Mouse (Mus musculus) lung, postnatal 4 days (tissue): ENCODE measurements around the gene Pip4k2a.
"Not testable (repeated sequence)": the region's sequence is repeated elsewhere in the genome, so short reads cannot be mapped to it uniquely, and the experiment has no call there.

Experiments
- DNase-seq, 2 experiments: peaks; one replicate each; pipeline ENCODE4 v3.0.0; 2021

Gene Pip4k2a

GRCm38 (mm10) chr2:18893336-18893735 is 104.6 kb downstream of the Pip4k2a start:
- DNase-seq = not testable (repeated sequence)

GRCm38 (mm10) chr2:18891991-18892537 is 105.9 kb downstream of the Pip4k2a start:
- no peak for DNase-seq

- no peak for DNase-seq
Measured at GRCm38 (mm10) chr2:18890227-18891001, 107.5 kb downstream of the Pip4k2a start.

GRCm38 (mm10) chr2:18884277-18884676 is 113.6 kb downstream of the Pip4k2a start:
- DNase-seq = no peak

- DNase-seq = no peak
Measured at GRCm38 (mm10) chr2:18874626-18875025, 123.3 kb downstream of the Pip4k2a start.

- DNase-seq = no peak
Measured at GRCm38 (mm10) chr2:18874063-18874462, 123.9 kb downstream of the Pip4k2a start.

- no peak for DNase-seq
Measured at GRCm38 (mm10) chr2:18873440-18873839, 124.5 kb downstream of the Pip4k2a start.

GRCm38 (mm10) chr2:18872797-18873196 is 125.1 kb downstream of the Pip4k2a start:
- peak; percentile 44 to 77 for DNase-seq

GRCm38 (mm10) chr2:18871087-18871486 is 126.8 kb downstream of the Pip4k2a start:
- DNase-seq = no peak

GRCm38 (mm10) chr2:18867069-18867468 is 130.9 kb downstream of the Pip4k2a start:
- DNase-seq = no peak

GRCm38 (mm10) chr2:18864719-18865118 is 133.2 kb downstream of the Pip4k2a start:
- no peak for DNase-seq

- no peak for DNase-seq
Measured at GRCm38 (mm10) chr2:18861607-18862158, 136.2 kb downstream of the Pip4k2a start.

GRCm38 (mm10) chr2:18860686-18861085 is 137.2 kb downstream of the Pip4k2a start:
- DNase-seq = no peak

GRCm38 (mm10) chr2:18857952-18858351 is 140.0 kb downstream of the Pip4k2a start:
- DNase-seq = no peak

- no peak for DNase-seq
Measured at GRCm38 (mm10) chr2:18856461-18856860, 141.5 kb downstream of the Pip4k2a start.

- no peak for DNase-seq
Measured at GRCm38 (mm10) chr2:18855246-18855645, 142.7 kb downstream of the Pip4k2a start.

- DNase-seq = no peak
Measured at GRCm38 (mm10) chr2:18853345-18853744, 144.6 kb downstream of the Pip4k2a start.

GRCm38 (mm10) chr2:18850657-18851056 is 147.3 kb downstream of the Pip4k2a start:
- DNase-seq = no peak

GRCm38 (mm10) chr2:18848074-18848629 is 149.8 kb downstream of the Pip4k2a start:
- DNase-seq = no peak

- DNase-seq = no peak
Measured at GRCm38 (mm10) chr2:18842527-18842926, 155.4 kb downstream of the Pip4k2a start.

- no peak for DNase-seq
Measured at GRCm38 (mm10) chr2:18841051-18841450, 156.9 kb downstream of the Pip4k2a start.

GRCm38 (mm10) chr2:18839532-18839931 is 158.4 kb downstream of the Pip4k2a start:
- no peak for DNase-seq

- no peak for DNase-seq
Measured at GRCm38 (mm10) chr2:18835266-18835908, 162.5 kb downstream of the Pip4k2a start.
